Mouse (Mus musculus): ENCODE data around the gene Smad6.

DNA sequence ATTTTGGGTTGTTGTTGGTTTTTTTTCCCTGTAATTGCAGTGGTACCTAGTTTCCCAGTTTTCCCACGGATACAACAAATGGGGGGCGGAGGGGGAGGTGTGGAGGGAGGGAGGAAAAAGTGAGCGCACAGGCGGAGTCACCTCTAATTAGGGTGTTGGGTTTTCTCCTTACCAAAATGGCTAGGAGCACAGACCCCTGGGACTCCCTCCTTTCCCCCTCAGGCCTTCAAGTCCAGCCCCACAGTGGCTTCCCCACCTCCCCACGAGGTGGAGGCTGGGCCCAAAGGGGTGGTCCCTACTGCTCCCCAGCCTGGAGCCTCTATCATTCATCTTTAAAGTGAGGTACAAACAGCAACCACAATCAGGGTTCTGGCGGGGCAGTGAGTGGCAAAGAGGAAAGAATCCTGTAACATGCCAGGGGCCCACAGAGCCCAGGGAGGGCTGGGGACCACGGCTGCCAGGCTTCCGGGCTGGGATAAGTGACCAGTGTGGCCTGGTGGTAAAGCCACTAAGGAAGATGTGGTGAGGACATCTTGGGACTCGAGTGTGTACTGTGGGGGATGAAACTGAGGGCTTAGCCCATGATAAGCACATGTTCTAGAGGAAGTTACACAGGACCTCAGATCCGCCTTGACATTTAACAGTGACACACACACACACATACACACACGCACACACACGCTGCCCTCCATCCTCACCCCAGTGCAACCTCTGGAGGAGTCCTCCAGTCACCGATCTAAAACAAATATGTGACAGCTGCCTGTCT, 47.4 kb downstream of the Smad6 start:
- TF ChIP-seq CTCF (IDR thresholded peaks at IDR 0.05; ENCODE audit: low read depth) (no peak), EP300 (IDR thresholded peaks at IDR 0.05; ENCODE audit: low read depth) (no peak)
